Mouse (Mus musculus) forebrain, postnatal 0 days (tissue): ENCODE data around the gene Rcor1. TPM values are rescaled to one million over a fixed set of nuclear protein-coding genes. Genes with fewer than 3 reads are reported as not detected.
A peak's percentile ranks its signal among the peaks of the same experiment; 100 is the strongest.

Experiments used
- ATAC-seq: fragments of 200-750 bp; cut with Nextera tagmentation; 2 replicates; pipeline ENCODE4 v1.8.0; 2017; ENCODE audit warnings: mild to moderate bottlenecking, moderate library complexity
- DNase-seq: peaks from one replicate; pipeline ENCODE4 v3.0.0-alpha.2; 2015
- H3K27ac ChIP-seq: fragments of 300-500 bp; sonication (generic); 2 replicates; pipeline ENCODE4 v1.5.1; 2014; ENCODE audit warnings: low read depth, mild to moderate bottlenecking, antibody characterized with exemption, low read length, moderate library complexity, mixed read lengths
- H3K27me3 ChIP-seq: fragments of 300-500 bp; sonication (generic); 2 replicates; pipeline ENCODE4 v1.6.1; 2014; ENCODE audit warnings: mild to moderate bottlenecking, low read length, mixed read lengths; ENCODE audit not compliant: insufficient read depth
- H3K36me3 ChIP-seq: fragments of 300-500 bp; sonication (generic); 2 replicates; pipeline ENCODE4 v1.6.1; 2014; ENCODE audit warnings: mild to moderate bottlenecking, moderate library complexity; ENCODE audit not compliant: insufficient read depth
- H3K4me1 ChIP-seq: fragments of 300-500 bp; sonication (generic); 2 replicates; pipeline ENCODE4 v1.6.1; 2014; ENCODE audit warnings: antibody characterized with exemption; ENCODE audit not compliant: insufficient read depth
- H3K4me2 ChIP-seq: fragments of 300-500 bp; sonication (generic); 2 replicates; pipeline ENCODE4 v1.6.1; 2014; ENCODE audit warnings: low read depth, mild to moderate bottlenecking, moderate library complexity
- H3K4me3 ChIP-seq: fragments of 300-500 bp; sonication (generic); 2 replicates; pipeline ENCODE4 v1.5.1; 2014; ENCODE audit warnings: low read depth, low read length, mixed read lengths
- H3K9ac ChIP-seq: fragments of 300-500 bp; sonication (generic); 2 replicates; pipeline ENCODE4 v1.6.1; 2014; ENCODE audit warnings: mild to moderate bottlenecking
- H3K9me3 ChIP-seq: fragments of 300-500 bp; sonication (generic); 2 replicates; pipeline ENCODE4 v1.6.1; 2016; ENCODE audit warnings: low read length
- CTCF ChIP-seq: sonication (generic); IDR thresholded peaks from 2 replicates; pipeline ENCODE4 v1.5.1; 2016; ENCODE audit warnings: antibody characterized with exemption, control low read depth, low read depth
- WGBS: fragments of 180-500 bp; shearing (Covaris S2); extraction: QIAGEN DNeasy Blood & Tissue Kit; methylation state at CpG from one replicate; pipeline ENCODE4 v1.1.7; 2014; 5-methylcytosine and 5-hydroxymethylcytosine counted together
- polyA plus RNA-seq: library from polyadenylated mRNA; unstranded; fragments of >200 nt; fragmentation: Nextera tagmentation; extraction: Ambion mirVana; gene quantifications from 2 replicates; pipeline ENCODE4 v1.2.1, GENCODE M21; 2015
- total RNA-seq: library from RNA; depleted of rRNA; stranded (reverse); fragments of >200 nt; gene quantifications from 2 replicates; pipeline ENCODE4 v1.2.3, GENCODE M21; 2014

The Rcor1 gene
- total and polyA plus RNA-seq, 2 experiments from 2014 or later = 4.3 to 16.2 TPM

DNA sequence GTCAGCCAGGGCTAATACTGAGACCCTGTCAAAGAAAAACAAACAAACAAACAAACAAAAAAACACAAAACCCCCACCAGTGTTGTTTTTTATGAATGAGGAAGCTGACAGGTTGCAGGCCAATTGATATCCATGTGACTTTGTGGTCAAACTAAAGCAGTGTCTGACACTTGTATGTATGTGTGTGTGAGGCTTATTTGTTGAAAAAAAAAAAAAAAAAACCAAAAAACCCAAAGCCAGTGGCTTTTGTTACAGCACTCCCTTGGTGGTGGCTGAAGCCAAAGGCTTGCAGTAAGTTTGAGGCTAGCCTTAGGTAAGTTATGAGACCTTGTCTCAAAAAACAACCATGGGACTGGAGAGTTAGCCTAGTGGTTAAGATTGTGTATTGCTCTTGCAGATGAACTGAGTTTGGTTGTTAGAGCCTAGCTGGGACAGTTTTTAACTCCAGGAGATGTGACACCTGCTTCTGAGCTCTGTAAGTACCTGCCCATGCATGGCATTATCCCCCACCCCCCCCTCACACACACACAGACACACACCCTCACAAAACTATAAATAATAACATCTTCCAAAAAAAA lies 2.9 kb upstream of the Rcor1 start:
- H3K27me3 ChIP-seq = no peaks in the 10 kb centered on the region
- DNase-seq (no peak), ATAC-seq (no peak)
- H3K4me1 ChIP-seq = peaks cover 7% of the 10 kb centered on the region; the same call in 1 of the 2 replicates
- no peak overlapping the region for H3K9ac ChIP-seq
- H3K9me3 ChIP-seq = no peaks in the 10 kb centered on the region
- H3K36me3 ChIP-seq = no peaks in the 10 kb centered on the region
- H3K4me2 ChIP-seq = no peak overlapping the region
- peak; percentile 20; the same call in 1 of the 2 replicates for TF ChIP-seq CTCF
- H3K4me3 ChIP-seq = no peak overlapping the region
- H3K27ac ChIP-seq = no peak overlapping the region

DNA sequence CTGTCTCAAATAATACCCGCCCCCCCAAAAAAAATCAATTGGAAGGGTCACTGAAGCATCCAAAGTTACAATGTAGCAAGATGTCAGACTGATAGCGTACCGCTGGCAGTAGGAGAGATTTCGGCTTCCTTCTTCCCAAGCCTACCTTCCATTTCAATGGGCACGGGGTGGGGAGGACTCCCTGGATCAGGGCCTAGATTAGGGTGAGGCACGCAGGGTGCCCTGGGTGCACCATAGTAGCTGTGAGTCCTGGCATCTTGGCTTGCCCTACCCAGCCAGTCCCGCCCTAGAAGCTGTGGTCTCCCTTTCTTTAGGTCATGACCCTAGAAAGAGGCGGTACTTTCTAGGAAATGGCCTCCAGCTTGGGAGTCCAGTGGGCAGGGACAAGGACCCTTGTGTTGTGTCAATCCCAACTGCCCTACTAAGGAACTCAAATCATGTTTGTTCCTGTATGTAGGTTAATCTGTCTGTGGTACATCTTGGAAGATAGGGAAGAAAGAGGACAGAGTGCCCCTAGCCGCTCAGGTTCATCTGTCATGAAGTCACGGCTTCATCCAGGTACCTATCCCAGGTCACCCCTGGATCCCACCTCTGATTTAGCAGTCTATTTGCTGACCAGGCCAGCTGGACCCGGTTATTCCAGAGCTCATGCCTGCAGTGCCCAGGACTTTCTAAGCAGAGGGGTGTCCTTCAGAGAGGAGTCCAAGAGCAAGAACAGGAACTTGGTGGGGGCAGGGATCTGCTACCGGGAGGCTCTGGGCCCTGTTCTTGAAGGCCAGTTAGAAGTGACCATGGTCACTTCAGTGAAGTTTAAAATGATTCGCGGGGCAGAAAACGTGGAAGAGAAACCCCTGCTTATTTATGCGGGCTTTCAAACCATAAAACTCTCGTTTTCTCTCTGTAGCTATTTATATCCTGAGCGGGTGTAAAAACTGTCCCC lies 1.6 kb upstream of the Rcor1 start:
- peak overlapping the region; percentile 74; the same call in 1 of the 2 replicates for H3K9ac ChIP-seq
- H3K36me3 ChIP-seq = no peaks in the 10 kb centered on the region
- DNase-seq = no peak
- peaks cover 11% of the 10 kb centered on the region; the same call in 1 of the 2 replicates for H3K4me1 ChIP-seq
- 54% methylated on average over 18 of the region's 18 CpGs for WGBS
- no peak for ATAC-seq
- no peaks in the 10 kb centered on the region for H3K27me3 ChIP-seq
- H3K9me3 ChIP-seq = no peaks in the 10 kb centered on the region
- peak overlapping the region; percentile 91 for H3K4me3 ChIP-seq
- H3K4me2 ChIP-seq = peak overlapping the region; percentile 93
- no peak for TF ChIP-seq CTCF
- peak overlapping the region; percentile 98 for H3K27ac ChIP-seq

DNA sequence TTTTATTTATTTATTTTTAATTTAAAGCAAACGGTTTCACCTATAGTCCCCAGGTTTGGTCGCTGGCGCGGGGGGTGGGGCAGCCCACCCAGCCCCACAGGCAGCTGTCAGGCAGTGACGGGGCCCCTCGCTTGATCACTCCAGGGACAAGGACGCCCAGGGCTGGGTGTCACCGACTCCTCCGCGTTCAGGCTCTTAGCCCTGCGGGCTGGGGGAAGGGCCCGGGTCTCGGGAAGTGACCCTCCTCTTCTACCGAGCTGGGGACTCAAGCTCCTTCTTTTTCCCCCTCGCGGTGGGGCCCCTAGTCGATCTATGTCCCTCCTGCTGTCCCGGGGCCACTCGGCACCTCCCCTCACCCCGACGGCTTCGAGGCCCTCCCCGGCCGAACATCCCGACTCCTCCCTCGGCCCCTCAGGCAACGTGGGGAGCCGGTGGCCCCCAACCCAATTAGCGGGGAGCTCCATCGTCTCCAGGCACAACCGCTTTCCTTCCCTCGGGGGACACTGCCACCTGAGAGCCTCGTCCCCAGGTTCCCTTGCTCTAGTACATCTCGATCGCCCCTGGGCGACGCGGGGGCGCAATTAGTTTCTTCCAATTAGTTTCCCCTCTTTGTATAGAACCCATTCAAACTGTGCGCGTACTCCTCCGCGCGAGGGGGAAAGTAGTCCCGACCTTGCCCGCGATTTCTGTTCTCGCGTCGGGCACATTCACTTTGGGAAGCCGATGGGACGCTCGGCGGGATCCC lies 748 bp upstream of the Rcor1 start:
- ATAC-seq = peak; percentile 62
- peak overlapping the region; percentile 93 for H3K4me2 ChIP-seq
- no peaks in the 10 kb centered on the region for H3K9me3 ChIP-seq
- no peaks in the 10 kb centered on the region for H3K27me3 ChIP-seq
- H3K9ac ChIP-seq = peak overlapping the region; percentile 74
- 1% methylated on average over 54 of the region's 54 CpGs for WGBS
- peak overlapping the region; percentile 98 for H3K27ac ChIP-seq
- TF ChIP-seq CTCF = peak; percentile 30; the same call in 1 of the 2 replicates
- peaks cover 11% of the 10 kb centered on the region; the same call in 1 of the 2 replicates for H3K4me1 ChIP-seq
- peak; percentile 93 for DNase-seq
- H3K4me3 ChIP-seq = peak overlapping the region; percentile 91
- H3K36me3 ChIP-seq = no peaks in the 10 kb centered on the region

DNA sequence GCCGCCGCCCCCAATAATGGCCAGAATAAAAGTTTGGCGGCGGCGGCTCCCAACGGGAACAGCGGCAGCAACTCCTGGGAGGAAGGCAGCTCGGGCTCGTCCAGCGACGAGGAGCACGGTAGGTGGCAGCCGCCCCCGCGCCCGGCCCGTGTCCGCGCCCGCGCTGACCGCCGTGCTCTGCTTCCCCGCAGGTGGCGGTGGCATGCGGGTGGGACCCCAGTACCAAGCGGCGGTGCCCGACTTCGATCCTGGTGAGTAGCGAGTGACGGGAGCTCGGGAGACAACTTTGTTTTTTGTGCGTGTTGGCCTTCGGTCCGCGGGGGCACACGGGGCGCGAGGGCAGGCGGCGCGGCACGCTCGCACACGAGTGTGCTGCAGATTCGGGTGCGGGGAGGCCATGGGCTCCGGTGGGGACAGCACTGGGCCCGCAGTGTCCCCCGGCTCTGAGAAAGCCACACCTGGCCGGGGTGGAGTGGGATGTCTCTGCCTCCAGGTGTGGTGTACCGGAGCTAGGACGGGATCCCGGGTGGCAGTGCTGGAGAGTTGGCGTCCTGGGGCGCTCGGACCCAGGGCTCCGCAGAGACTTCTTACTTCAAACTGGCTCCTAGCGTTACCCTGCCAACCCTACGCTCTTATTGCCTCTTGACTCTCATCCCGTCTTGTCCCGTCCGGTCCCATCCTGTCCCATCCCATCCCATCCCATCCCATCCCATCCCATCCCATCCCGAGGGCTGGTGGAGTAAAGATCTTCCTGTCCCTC lies 800 bp downstream of the Rcor1 start:
- Histone ChIP-seq H3K36me3 (no peaks in the 10 kb centered on the region), H3K4me1 (peaks cover 11% of the 10 kb centered on the region; the same call in 1 of the 2 replicates), H3K4me2 (peak overlapping the region; percentile 90), H3K27ac (peak overlapping the region; percentile 82), H3K9ac (peak overlapping the region; percentile 59), H3K9me3 (no peaks in the 10 kb centered on the region), H3K27me3 (no peaks in the 10 kb centered on the region), H3K4me3 (peak overlapping the region; percentile 91)
- DNase-seq = no peak
- ATAC-seq = no peak
- 3% methylated on average over 65 of the region's 65 CpGs for WGBS
- no peak for TF ChIP-seq CTCF

- Histone ChIP-seq H3K4me1 (peaks cover 11% of the 10 kb centered on the region; the same call in 1 of the 2 replicates), H3K9me3 (no peaks in the 10 kb centered on the region), H3K36me3 (no peaks in the 10 kb centered on the region), H3K27ac (no peak overlapping the region), H3K4me3 (peak overlapping the region; percentile 91), H3K9ac (peak overlapping the region; percentile 59; the same call in 1 of the 2 replicates), H3K4me2 (peak overlapping the region; percentile 90), H3K27me3 (no peaks in the 10 kb centered on the region)
- TF ChIP-seq CTCF = no peak
- ATAC-seq = no peak
- DNase-seq = no peak
- WGBS = 2% methylated on average over 3 of the region's 3 CpGs
Measured at GRCm38 (mm10) chr12:111040531-111040860, 1.3 kb downstream of the Rcor1 start.

GRCm38 (mm10) chr12:111041196-111041595 lies 2.0 kb downstream of the Rcor1 start:
- no peaks in the 10 kb centered on the region for H3K36me3 ChIP-seq
- 30% methylated on average over 4 of the region's 4 CpGs for WGBS
- DNase-seq = peak; percentile 17
- no peak overlapping the region for H3K9ac ChIP-seq
- H3K27ac ChIP-seq = no peak overlapping the region
- no peaks in the 10 kb centered on the region for H3K9me3 ChIP-seq
- no peak for ATAC-seq
- peak overlapping the region; percentile 90 for H3K4me2 ChIP-seq
- H3K27me3 ChIP-seq = no peaks in the 10 kb centered on the region
- no peak overlapping the region for H3K4me3 ChIP-seq
- TF ChIP-seq CTCF = peak; percentile 71
- H3K4me1 ChIP-seq = peaks cover 11% of the 10 kb centered on the region; the same call in 1 of the 2 replicates
